Mouse (Mus musculus) brain, adult 2 months (tissue): ENCODE measurements at regions not wholly inside any gene's neighbourhood (a gene's known extent, or its start where the extent isn't known, plus 50 kb on each side); places are given as distances from the start of the nearest gene placed in this dataset.
"Not testable (repeated sequence)": the region's sequence is repeated elsewhere in the genome, so short reads cannot be mapped to it uniquely, and the experiment has no call there.

Experiments
- DNase-seq: peaks from one replicate; pipeline ENCODE4 v3.0.0; 2011; ENCODE audit warnings: low read depth, low spot score

DNA sequence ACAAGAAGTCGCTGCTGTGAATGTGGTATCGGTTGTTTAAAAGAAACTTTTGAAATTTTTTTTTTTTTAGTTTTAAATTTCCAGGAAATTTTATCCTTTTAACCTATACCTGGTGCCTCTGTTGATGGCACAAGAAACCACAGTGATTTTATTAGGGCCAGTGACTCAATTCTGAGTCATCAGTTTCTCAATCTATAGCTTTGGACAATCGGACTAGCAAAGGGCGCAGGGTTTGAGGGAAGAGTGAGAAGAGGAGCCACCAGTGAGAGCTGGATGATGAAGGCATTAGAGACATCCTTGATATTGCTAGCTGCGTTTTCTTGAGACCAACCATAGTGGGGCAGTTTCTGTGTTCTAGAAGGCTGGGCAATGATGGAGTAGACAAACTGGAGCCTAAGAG lies 55.4 kb upstream of the Il33 start:
- no peak for DNase-seq

DNA sequence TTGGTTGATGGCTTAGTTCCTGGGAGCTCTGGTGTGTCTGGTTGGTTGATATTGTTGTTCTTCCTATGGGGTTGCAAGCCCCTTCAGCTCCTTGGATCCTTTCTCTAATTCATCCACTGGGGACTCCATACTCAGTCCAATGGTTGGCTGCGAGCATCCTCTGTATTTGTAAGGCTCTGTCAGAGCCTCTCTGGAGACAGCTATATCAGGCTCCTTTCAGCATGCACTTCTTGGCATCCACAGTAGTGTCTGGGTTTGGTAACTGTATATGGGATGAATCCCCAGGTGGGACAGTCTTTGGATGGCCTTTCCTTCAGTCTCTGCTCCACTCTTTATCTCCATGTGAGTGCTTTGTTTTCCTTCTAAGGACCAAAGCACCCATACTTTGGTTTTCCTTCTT lies 55.9 kb upstream of the Ranbp6 start:
- DNase-seq, result not testable (repeated sequence)

DNA sequence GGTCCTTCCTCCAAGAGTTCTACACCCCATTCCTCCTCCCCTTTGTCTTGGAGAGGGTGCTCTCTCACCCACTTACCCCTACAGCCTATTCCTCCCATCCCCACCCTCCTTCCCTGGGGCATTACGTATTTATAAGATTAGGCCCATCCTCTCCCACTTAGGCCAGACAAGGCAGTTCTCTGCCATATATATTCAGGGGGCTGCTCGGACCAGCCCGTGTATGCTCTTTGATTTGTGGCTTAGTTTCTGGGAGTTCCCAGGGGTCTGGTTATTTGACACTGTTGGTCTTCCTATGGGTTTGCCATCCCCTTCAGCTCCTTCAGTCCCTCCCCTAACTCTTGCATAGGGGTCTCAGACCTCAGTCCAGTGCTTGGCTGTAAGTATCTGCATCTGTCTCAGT lies 54.0 kb upstream of the Ranbp6 start:
- DNase-seq, result no peak

DNA sequence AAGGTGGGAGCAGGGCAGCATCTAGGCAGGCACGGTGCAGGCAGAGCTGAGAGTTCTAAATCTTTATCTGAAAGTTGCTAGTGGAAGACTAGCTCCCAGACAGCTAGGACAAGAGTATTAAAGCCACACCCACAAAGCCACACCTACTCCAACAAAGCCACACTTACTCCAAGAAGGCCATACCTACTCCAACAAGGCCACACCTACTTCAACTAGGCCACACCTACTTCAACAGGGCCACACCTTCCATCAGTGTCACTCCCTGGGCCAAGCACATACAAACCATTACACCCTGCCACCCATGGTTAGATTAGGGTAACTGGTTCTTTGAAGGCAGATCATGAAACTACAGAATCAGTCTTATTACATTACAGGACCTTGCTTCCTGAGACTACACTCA lies 52.4 kb upstream of the Ranbp6 start:
- DNase-seq, result no peak

DNA sequence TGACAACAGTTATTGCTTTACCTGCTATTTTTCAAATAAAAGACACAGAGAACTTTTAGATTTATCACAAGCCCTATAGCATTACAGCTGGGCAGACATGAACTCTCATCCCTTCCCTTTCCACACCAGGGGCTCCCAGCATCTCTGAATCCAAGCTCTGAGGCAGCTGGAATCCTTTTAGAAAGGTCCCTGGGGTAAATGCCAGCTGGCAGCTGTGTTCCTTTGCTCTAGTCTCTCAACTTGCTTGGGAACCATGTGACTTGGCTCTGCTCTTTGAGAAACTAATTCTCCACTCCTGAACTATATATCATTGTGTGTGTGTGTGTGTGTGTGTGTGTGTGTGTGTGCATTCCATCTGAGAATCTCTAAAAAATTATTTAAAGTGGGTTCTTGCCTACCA lies 50.0 kb upstream of the Ranbp6 start:
- DNase-seq, result peak; percentile 43
